Mouse (Mus musculus): Measurements from ENCODE around the gene Olfr287. TPM values are rescaled to one million over a fixed set of nuclear protein-coding genes. Genes with fewer than 3 reads are reported as not detected.

Gene Olfr287
- polyA plus RNA-seq, 1 experiment from 2014 or later = not detected

DNA sequence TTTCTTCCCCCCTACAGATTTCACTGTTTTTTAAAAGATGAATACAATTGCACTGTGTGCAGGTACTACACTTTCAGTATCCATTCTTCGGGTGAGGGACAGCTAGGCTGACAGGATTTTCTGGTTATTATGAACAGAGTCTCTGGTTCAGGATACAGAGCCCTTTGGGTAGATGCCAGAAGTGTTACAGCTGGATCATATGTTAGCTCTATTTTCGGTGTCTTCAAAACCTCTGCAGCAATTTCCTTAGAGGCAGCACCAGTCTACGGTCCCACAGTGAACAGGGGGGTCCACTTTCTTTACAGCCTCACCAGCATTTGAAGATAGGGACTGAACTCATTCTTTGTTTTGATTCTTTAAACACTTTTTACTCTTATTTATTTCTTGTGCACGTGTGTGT, 36.4 kb downstream of the Olfr287 start:
- Histone ChIP-seq H3K36me3 (no peaks in the 10 kb centered on the region), H3K9ac (replicated peaks) (no peak overlapping the region), H3K27ac (no peak overlapping the region), H3K27me3 (peaks cover 6% of the 10 kb centered on the region; the same call in 1 of the 2 replicates), H3K9me3 (no peaks in the 10 kb centered on the region), H3K4me2 (replicated peaks) (no peak overlapping the region), H3K4me1 (replicated peaks) (peaks cover 9% of the 10 kb centered on the region), H3K4me3 (replicated peaks) (no peak overlapping the region)
- no peak for ATAC-seq
- 76% methylated on average over 4 of the region's 4 CpGs for WGBS

DNA sequence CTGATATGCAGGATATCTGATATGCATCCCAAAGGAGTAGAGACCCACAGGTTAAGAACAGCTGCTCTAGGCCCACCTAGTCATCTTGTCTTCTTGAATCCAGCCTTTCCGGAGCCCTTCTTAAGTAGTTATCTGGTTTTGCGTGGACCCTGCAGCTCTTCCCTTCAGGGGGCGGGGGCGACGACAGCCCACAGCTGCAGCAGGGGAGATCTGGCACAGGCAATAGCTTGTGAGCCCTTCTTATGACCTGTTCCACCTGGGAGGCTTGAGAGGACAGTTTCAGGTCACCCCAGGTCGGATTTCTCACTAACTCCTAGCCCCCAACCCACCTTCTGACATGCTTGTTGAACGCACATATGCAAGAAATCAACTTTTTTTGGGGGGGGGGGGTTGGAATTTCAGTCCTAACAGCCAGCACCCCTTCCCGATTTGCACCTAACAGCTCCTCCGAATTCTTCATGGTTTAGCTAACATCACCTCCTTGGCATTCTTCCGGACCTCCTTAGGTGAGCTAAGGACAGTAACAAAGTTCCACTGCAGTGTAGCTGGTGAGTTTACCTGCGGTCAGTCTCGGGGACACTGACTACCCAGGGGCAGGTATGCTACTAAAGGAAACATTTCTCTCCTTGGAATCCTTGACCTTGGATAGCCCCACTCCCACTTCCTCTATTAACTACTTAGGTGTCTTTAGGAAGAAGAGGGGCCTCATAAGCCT, 38.8 kb downstream of the Olfr287 start:
- 77% methylated on average over 12 of the region's 12 CpGs for WGBS
- ATAC-seq = 0 out of 2 replicates have a peak, but pooled peaks have one; percentile 3
- no peak overlapping the region for H3K4me3 ChIP-seq (replicated peaks)

DNA sequence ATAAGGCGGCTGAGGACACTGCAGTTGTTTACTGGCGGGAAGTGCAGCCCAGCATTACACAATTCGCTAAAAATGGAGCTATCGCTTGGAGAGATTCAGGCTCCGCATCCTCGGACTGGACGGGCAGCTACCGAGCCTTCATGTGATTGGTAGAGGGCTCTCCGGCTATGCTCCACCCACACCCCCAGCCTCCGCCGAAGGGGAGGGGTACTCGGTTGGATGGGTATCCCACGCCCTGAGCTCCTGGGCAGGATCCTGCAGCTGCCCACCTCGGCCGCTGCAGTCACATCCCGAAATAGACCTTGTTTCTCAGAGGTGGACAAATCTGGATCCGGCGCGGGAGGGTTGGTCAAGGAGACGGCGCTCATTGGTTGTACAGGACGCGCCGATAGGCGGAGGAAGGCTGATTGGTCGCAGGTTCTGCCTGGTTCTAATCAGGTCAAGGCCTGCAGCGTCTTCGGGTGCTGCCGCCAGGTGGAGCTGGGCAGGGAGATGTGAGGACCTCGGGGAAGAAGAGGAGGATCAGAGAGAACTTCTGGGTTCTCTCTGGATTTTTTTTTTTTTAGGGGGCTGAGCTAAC, 39.6 kb downstream of the Olfr287 start:
- Histone ChIP-seq H3K27ac (peak overlapping the region; percentile 76), H3K9ac (replicated peaks) (peak overlapping the region; percentile 63), H3K9me3 (no peaks in the 10 kb centered on the region), H3K27me3 (peaks cover 22% of the 10 kb centered on the region), H3K36me3 (no peaks in the 10 kb centered on the region), H3K4me3 (replicated peaks) (peak overlapping the region; percentile 50), H3K4me2 (replicated peaks) (peak overlapping the region; percentile 73), H3K4me1 (replicated peaks) (peaks cover 9% of the 10 kb centered on the region)
- under 1% methylated on average over 30 of the region's 30 CpGs for WGBS
- peak; percentile 98 for ATAC-seq

More for the DNA sequence above, 38.8 kb downstream of the Olfr287 start:
- Histone ChIP-seq H3K27me3 (peaks cover 16% of the 10 kb centered on the region; the same call in 1 of the 2 replicates), H3K9ac (replicated peaks) (no peak overlapping the region), H3K9me3 (no peaks in the 10 kb centered on the region), H3K27ac (no peak overlapping the region), H3K4me2 (replicated peaks) (no peak overlapping the region), H3K4me1 (replicated peaks) (peaks cover 9% of the 10 kb centered on the region), H3K36me3 (no peaks in the 10 kb centered on the region)

DNA sequence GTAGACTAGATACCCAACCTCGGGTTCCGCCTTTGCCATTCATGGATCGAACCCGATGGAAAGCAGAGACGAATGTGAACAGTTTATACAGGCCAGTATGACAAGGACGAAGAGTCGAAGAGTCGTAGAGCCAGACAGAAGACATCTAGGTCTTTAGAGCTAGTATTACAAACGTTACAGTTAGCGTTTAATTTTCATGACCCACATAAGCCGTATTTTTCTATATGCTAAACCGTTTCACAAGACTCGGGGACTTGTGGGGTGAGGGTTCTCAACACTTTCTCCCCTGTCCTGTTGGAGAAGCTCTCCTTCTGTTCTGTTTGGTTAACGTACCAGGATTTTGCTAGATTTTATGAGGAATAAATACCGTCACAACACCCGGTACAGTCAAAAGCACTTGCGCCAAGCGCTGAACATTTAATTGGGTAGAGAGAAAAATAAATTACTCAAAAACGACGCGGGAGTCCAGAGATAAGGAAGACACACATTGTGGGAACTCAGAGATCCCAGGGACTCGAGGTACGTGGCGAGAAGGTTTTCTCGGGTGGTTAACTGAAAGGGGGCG, 40.2 kb downstream of the Olfr287 start:
- H3K27me3 ChIP-seq = peaks cover 26% of the 10 kb centered on the region
- peak overlapping the region; percentile 76 for H3K27ac ChIP-seq
- 4% methylated on average over 26 of the region's 26 CpGs for WGBS
- no peaks in the 10 kb centered on the region for H3K36me3 ChIP-seq
- H3K4me2 ChIP-seq (replicated peaks) = peak overlapping the region; percentile 73
- H3K9ac ChIP-seq (replicated peaks) = peak overlapping the region; percentile 63
- no peaks in the 10 kb centered on the region for H3K9me3 ChIP-seq
- H3K4me1 ChIP-seq (replicated peaks) = peaks cover 9% of the 10 kb centered on the region
- no peak for ATAC-seq
- peak overlapping the region; percentile 50 for H3K4me3 ChIP-seq (replicated peaks)

GRCm38 (mm10) chr15:98177320-98177719, 43.5 kb downstream of the Olfr287 start:
- Histone ChIP-seq H3K9ac (replicated peaks) (no peak overlapping the region), H3K4me3 (replicated peaks) (no peak overlapping the region), H3K36me3 (no peaks in the 10 kb centered on the region), H3K4me2 (replicated peaks) (no peak overlapping the region), H3K27me3 (peaks cover 32% of the 10 kb centered on the region), H3K9me3 (no peaks in the 10 kb centered on the region), H3K4me1 (replicated peaks) (peaks cover 19% of the 10 kb centered on the region), H3K27ac (no peak overlapping the region)
- no peak for ATAC-seq
- WGBS = 78% methylated on average over 3 of the region's 3 CpGs

GRCm38 (mm10) chr15:98173821-98174220, 47.0 kb downstream of the Olfr287 start:
- Histone ChIP-seq H3K9me3 (no peaks in the 10 kb centered on the region), H3K4me1 (replicated peaks) (peaks cover 43% of the 10 kb centered on the region), H3K4me3 (replicated peaks) (no peak overlapping the region), H3K27ac (no peak overlapping the region), H3K27me3 (peaks cover 34% of the 10 kb centered on the region), H3K36me3 (no peaks in the 10 kb centered on the region), H3K4me2 (replicated peaks) (no peak overlapping the region), H3K9ac (replicated peaks) (no peak overlapping the region)
- WGBS = 36% methylated on average over 8 of the region's 8 CpGs
- ATAC-seq = no peak

- Histone ChIP-seq H3K4me1 (replicated peaks) (peaks cover 53% of the 10 kb centered on the region), H3K4me2 (replicated peaks) (no peak overlapping the region), H3K36me3 (no peaks in the 10 kb centered on the region), H3K27me3 (peaks cover 39% of the 10 kb centered on the region), H3K9ac (replicated peaks) (no peak overlapping the region), H3K9me3 (no peaks in the 10 kb centered on the region), H3K27ac (no peak overlapping the region), H3K4me3 (replicated peaks) (no peak overlapping the region)
- WGBS = 70% methylated on average over 5 of the region's 5 CpGs
- no peak for ATAC-seq
Observed at GRCm38 (mm10) chr15:98172113-98172512, 48.7 kb downstream of the Olfr287 start.

- peak overlapping the region; percentile 84 for H3K4me2 ChIP-seq (replicated peaks)
- H3K4me1 ChIP-seq (replicated peaks) = peaks cover 62% of the 10 kb centered on the region
- peaks cover 31% of the 10 kb centered on the region for H3K27me3 ChIP-seq
- H3K9me3 ChIP-seq = no peaks in the 10 kb centered on the region
- ATAC-seq = no peak
- H3K27ac ChIP-seq = no peak overlapping the region
- 76% methylated on average over 9 of the region's 9 CpGs for WGBS
- peak overlapping the region; percentile 10; the same call in 1 of the 2 replicates for H3K9ac ChIP-seq (replicated peaks)
- peak overlapping the region; percentile 64 for H3K4me3 ChIP-seq (replicated peaks)
- H3K36me3 ChIP-seq = no peaks in the 10 kb centered on the region
Observed at GRCm38 (mm10) chr15:98170917-98171316, 49.9 kb downstream of the Olfr287 start.

DNA sequence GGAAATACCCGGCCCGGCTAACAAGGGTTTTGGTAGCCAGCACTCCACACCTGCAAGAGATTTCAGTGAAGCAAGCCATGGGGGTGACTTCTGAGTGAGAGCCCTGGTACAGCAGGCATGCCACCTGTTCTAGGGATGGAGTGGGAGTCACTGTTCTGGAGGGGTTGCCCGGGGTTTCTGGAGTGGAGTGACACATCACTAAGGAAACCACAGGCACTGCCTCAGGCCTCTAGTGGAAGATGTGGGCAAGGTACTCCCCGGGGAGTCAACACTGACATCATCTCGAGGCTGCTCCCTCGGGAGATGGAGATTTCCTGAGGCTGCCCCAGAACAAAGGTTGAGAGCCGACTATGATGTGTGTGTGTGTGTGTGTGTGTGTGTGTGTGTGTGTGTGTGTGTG, 50.5 kb downstream of the Olfr287 start:
- no peaks in the 10 kb centered on the region for H3K9me3 ChIP-seq
- H3K27ac ChIP-seq = no peak overlapping the region
- no peaks in the 10 kb centered on the region for H3K36me3 ChIP-seq
- peak overlapping the region; percentile 64 for H3K4me3 ChIP-seq (replicated peaks)
- peak overlapping the region; percentile 77; the same call in 1 of the 2 replicates for H3K9ac ChIP-seq (replicated peaks)
- H3K4me1 ChIP-seq (replicated peaks) = peaks cover 62% of the 10 kb centered on the region
- peaks cover 34% of the 10 kb centered on the region for H3K27me3 ChIP-seq
- H3K4me2 ChIP-seq (replicated peaks) = peak overlapping the region; percentile 84
- no peak for ATAC-seq
- WGBS = 33% methylated on average over 7 of the region's 7 CpGs

DNA sequence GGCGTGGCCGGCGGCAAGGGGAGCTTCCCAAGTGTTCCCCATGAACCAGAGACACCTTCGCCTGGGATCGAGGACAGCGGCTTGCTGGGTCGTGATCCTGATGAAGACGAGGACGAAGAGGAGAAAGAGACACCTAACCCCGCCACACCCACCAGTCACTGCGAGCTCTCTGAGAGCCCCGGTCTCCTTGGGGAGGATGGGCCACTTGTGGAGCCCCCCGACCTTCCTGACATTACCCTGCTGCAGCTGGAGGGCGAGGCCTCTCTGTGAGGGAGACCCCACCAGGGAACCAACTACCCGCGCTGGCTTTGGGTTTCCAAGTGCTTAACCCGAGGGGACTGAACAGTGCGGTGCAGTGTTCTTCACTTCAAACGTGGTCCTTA, 52.2 kb downstream of the Olfr287 start:
- peaks cover 58% of the 10 kb centered on the region for H3K4me1 ChIP-seq (replicated peaks)
- no peak overlapping the region; the same call in 1 of the 2 replicates for H3K27ac ChIP-seq
- H3K4me3 ChIP-seq (replicated peaks) = peak overlapping the region; percentile 64
- WGBS = 3% methylated on average over 19 of the region's 19 CpGs
- H3K27me3 ChIP-seq = peaks cover 32% of the 10 kb centered on the region
- H3K9ac ChIP-seq (replicated peaks) = peak overlapping the region; percentile 77
- no peaks in the 10 kb centered on the region for H3K36me3 ChIP-seq
- no peaks in the 10 kb centered on the region for H3K9me3 ChIP-seq
- H3K4me2 ChIP-seq (replicated peaks) = peak overlapping the region; percentile 84
- ATAC-seq = no peak

GRCm38 (mm10) chr15:98167645-98168621, 52.9 kb downstream of the Olfr287 start:
- ATAC-seq = peak; percentile 96
- under 1% methylated on average over 69 of the region's 69 CpGs for WGBS
- H3K9ac ChIP-seq (replicated peaks) = peak overlapping the region; percentile 77
- peaks cover 29% of the 10 kb centered on the region for H3K27me3 ChIP-seq
- no peaks in the 10 kb centered on the region for H3K36me3 ChIP-seq
- no peaks in the 10 kb centered on the region for H3K9me3 ChIP-seq
- peaks cover 54% of the 10 kb centered on the region for H3K4me1 ChIP-seq (replicated peaks)
- peak overlapping the region; percentile 64 for H3K4me3 ChIP-seq (replicated peaks)
- peak overlapping the region; percentile 97 for H3K27ac ChIP-seq
- peak overlapping the region; percentile 84 for H3K4me2 ChIP-seq (replicated peaks)

Measured in midbrain, embryonic 13.5 days (tissue).